Mouse (Mus musculus): ENCODE measurements around the gene Csnk1e. TPM values are rescaled to one million over a fixed set of nuclear protein-coding genes. Genes with fewer than 3 reads are reported as not detected.
A peak's percentile ranks its signal among the peaks of the same experiment; 100 is the strongest.

The Csnk1e gene
- polyA plus RNA-seq, 1 experiment: 62.7 TPM

DNA sequence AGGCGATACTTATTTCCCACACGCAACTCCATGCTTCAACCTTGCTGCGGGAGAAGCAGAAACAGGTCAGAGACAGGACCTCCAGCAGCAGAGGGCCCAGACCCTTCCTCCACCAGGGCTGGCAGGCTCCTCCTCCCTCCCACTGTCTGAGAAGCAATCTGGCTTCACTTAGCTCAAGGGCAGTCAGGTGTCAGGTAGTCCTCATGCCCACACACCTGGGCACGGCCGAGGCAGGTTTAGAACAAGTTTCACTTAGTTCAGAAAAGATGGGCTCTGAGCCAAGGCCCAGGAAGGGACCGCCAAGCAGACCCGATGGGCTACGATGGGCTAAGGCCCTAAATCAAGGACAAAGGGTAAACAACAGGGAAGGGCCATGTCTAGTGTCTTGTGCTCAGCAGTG is 16.6 kb downstream of the Csnk1e start:
- Histone ChIP-seq H3K4me3 (ENCODE audit: insufficient read depth, low read length) (no peak overlapping the region), H3K27ac (ENCODE audit: insufficient read depth, low read length) (no peak overlapping the region)
- TF ChIP-seq POLR2A (IDR thresholded peaks at IDR 0.05; ENCODE audit: low read depth, low read length): no peak
- no peak for TF ChIP-seq CTCF (IDR thresholded peaks at IDR 0.05; ENCODE audit: borderline replicate concordance, insufficient read depth, low read length)

DNA sequence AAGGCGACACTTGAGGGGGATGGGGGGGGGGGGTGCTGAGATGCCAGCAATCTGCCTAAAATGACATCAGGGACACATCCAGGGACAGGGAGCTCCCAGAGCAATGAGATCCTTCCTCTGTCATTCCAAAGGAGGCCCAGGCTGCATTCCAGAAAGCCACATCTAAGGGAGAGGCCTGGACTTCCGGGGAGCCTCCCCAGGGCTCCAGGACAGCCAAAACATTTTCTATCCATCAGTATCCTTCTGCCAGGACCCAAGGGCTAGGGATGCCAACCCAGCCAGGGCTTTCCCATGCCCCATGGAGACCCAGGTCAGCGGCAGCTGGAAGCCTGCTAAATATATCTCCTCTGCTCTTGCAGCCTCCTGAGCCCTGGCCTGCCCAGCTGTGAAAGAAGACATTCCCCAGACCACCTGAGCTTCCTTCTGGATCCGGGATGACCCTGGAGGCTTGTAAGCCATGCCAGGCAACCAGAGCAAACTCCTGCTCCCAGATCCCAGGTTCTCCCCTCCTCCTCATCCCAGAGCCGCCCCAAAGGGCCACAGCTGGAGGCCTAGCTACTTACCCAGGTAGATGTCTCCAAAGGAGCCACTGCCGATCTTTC is 17.1 kb downstream of the Csnk1e start:
- no peak overlapping the region for H3K4me3 ChIP-seq (ENCODE audit: insufficient read depth, low read length)
- H3K4me1 ChIP-seq (ENCODE audit: control insufficient read depth, insufficient read depth, low read length): peaks cover 24% of the 10 kb centered on the region
- no peak overlapping the region for H3K27ac ChIP-seq (ENCODE audit: insufficient read depth, low read length)
- TF ChIP-seq POLR2A (IDR thresholded peaks at IDR 0.05; ENCODE audit: low read depth, low read length): no peak
- TF ChIP-seq CTCF (IDR thresholded peaks at IDR 0.05; ENCODE audit: borderline replicate concordance, insufficient read depth, low read length): no peak

More for the DNA sequence above, 16.6 kb downstream of the Csnk1e start:
- peaks cover 24% of the 10 kb centered on the region for H3K4me1 ChIP-seq (ENCODE audit: control insufficient read depth, insufficient read depth, low read length)

- H3K4me3 ChIP-seq (ENCODE audit: insufficient read depth, low read length): no peak overlapping the region
- H3K27ac ChIP-seq (ENCODE audit: insufficient read depth, low read length): no peak overlapping the region
- H3K4me1 ChIP-seq (ENCODE audit: control insufficient read depth, insufficient read depth, low read length): peaks cover 24% of the 10 kb centered on the region
- TF ChIP-seq CTCF (IDR thresholded peaks at IDR 0.05; ENCODE audit: borderline replicate concordance, insufficient read depth, low read length) (no peak), POLR2A (IDR thresholded peaks at IDR 0.05; ENCODE audit: low read depth, low read length) (no peak)
Measured at GRCm38 (mm10) chr15:79437541-79438208, 17.7 kb downstream of the Csnk1e start.

DNA sequence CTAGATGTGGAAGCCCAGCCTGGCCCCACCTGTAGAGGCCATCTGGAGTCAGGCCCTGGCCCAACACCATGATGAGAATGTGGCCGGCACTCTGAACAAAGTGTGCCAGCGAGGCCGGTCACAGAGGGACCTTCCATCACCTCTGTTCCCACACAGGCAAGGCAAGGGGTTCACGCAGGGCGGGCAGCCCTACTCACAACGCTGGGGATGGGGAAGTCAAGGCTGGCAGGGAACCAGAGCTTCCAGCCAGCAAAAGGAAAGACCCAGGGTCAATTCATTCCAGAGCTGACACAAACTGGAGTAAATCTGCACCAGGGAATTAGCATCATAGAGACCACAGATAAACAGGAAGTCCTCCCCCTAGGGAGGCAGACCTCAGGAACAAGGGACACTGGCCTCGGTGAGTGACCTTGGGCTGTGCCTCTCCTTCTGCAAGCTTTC is 18.9 kb downstream of the Csnk1e start:
- Histone ChIP-seq H3K27ac (ENCODE audit: insufficient read depth, low read length) (no peak overlapping the region), H3K4me3 (ENCODE audit: insufficient read depth, low read length) (no peak overlapping the region), H3K4me1 (ENCODE audit: control insufficient read depth, insufficient read depth, low read length) (peaks cover 22% of the 10 kb centered on the region)
- no peak for TF ChIP-seq POLR2A (IDR thresholded peaks at IDR 0.05; ENCODE audit: low read depth, low read length)

DNA sequence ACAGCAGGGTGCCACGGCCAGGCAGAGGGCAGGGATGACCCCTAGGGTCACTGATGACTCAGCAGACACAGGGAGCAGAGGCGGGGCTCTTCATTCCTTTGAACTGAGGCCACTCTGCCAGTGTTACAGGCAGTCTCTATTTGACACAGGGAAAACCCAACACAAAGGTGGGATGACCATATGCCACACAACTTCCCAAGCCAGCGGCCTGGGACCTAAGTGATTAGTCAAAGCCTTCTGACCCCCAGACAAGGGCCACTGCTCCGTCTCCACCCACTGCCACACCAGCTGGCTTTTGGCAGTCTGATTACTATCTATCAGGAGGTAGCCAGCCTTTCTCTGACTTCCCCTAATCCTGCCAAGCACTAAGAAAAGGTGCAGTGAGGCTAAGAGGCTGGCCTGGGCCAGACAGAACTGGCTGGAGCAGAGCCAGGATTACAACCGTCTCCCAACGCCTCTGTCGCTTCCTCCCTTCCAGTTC is 20.1 kb downstream of the Csnk1e start:
- H3K27ac ChIP-seq (ENCODE audit: insufficient read depth, low read length): peak overlapping the region; percentile 7; the same call in 1 of the 2 replicates
- H3K4me1 ChIP-seq (ENCODE audit: control insufficient read depth, insufficient read depth, low read length): peaks cover 19% of the 10 kb centered on the region
- no peak for TF ChIP-seq POLR2A (IDR thresholded peaks at IDR 0.05; ENCODE audit: low read depth, low read length)
- no peak for TF ChIP-seq CTCF (IDR thresholded peaks at IDR 0.05; ENCODE audit: borderline replicate concordance, insufficient read depth, low read length)
- no peak overlapping the region for H3K4me3 ChIP-seq (ENCODE audit: insufficient read depth, low read length)

GRCm38 (mm10) chr15:79432892-79433291 is 22.5 kb downstream of the Csnk1e start:
- Histone ChIP-seq H3K4me1 (ENCODE audit: control insufficient read depth, insufficient read depth, low read length) (peaks cover 13% of the 10 kb centered on the region), H3K27ac (ENCODE audit: insufficient read depth, low read length) (peak overlapping the region; percentile 22; the same call in 1 of the 2 replicates), H3K4me3 (ENCODE audit: insufficient read depth, low read length) (no peak overlapping the region)
- no peak for TF ChIP-seq CTCF (IDR thresholded peaks at IDR 0.05; ENCODE audit: borderline replicate concordance, insufficient read depth, low read length)
- TF ChIP-seq POLR2A (IDR thresholded peaks at IDR 0.05; ENCODE audit: low read depth, low read length): no peak

DNA sequence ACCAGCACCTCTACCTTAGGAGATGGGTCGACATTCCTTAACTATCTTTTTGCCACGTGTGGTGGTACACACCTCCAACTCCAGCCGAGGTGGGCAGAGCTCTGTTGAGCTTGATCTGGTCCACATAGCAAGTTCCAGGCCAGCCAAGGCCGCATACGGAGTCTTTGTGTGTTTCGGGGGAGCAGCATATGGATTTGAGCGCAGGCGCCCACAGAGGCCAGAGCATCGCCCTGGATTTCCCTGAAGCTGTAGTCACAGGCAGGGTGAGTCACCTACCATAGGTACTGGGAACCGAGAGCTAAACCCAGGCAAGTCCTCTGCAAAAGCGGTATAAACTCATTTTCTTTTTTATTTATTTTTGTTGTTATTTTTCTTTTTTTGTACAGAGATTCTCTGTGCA is 23.0 kb downstream of the Csnk1e start:
- H3K4me3 ChIP-seq (ENCODE audit: insufficient read depth, low read length): no peak overlapping the region
- H3K4me1 ChIP-seq (ENCODE audit: control insufficient read depth, insufficient read depth, low read length): peaks cover 13% of the 10 kb centered on the region
- TF ChIP-seq POLR2A (IDR thresholded peaks at IDR 0.05; ENCODE audit: low read depth, low read length) (no peak), CTCF (IDR thresholded peaks at IDR 0.05; ENCODE audit: borderline replicate concordance, insufficient read depth, low read length) (no peak)
- H3K27ac ChIP-seq (ENCODE audit: insufficient read depth, low read length): no peak overlapping the region

GRCm38 (mm10) chr15:79431925-79432324 is 23.4 kb downstream of the Csnk1e start:
- Histone ChIP-seq H3K27ac (ENCODE audit: insufficient read depth, low read length) (no peak overlapping the region), H3K4me1 (ENCODE audit: control insufficient read depth, insufficient read depth, low read length) (peaks cover 12% of the 10 kb centered on the region), H3K4me3 (ENCODE audit: insufficient read depth, low read length) (no peak overlapping the region)
- TF ChIP-seq POLR2A (IDR thresholded peaks at IDR 0.05; ENCODE audit: low read depth, low read length) (no peak), CTCF (IDR thresholded peaks at IDR 0.05; ENCODE audit: borderline replicate concordance, insufficient read depth, low read length) (no peak)

DNA sequence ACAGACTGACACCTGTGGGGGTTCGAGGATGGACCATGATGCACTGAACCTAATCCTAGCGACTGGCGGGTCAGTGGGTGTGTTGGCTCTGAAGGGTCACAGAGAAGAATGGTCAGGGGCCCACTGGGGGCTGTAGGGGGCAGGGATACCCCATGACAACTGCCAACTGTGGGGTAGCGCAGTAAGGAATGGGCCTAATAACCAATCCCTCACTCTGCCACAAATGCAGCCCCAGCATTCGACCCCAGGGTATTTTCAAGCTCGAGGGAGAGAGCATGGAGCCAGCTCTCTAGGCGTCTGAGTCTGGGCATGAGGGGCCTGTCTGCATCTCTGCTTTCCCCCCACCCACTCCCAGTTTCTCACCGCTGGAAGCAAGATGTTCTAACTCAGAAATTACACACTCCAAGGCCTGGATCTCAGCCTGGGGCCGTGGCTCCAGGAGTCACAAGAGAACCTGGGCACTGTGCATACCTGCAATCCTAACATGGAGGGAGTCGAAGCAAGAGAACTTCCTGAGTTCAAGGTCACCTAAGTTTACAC is 24.8 kb downstream of the Csnk1e start:
- Histone ChIP-seq H3K4me1 (ENCODE audit: control insufficient read depth, insufficient read depth, low read length) (peaks cover 4% of the 10 kb centered on the region; the same call in 1 of the 2 replicates), H3K27ac (ENCODE audit: insufficient read depth, low read length) (no peak overlapping the region), H3K4me3 (ENCODE audit: insufficient read depth, low read length) (no peak overlapping the region)
- TF ChIP-seq CTCF (IDR thresholded peaks at IDR 0.05; ENCODE audit: borderline replicate concordance, insufficient read depth, low read length) (no peak), POLR2A (IDR thresholded peaks at IDR 0.05; ENCODE audit: low read depth, low read length) (no peak)

GRCm38 (mm10) chr15:79429994-79430393 is 25.4 kb downstream of the Csnk1e start:
- Histone ChIP-seq H3K27ac (ENCODE audit: insufficient read depth, low read length) (no peak overlapping the region), H3K4me1 (ENCODE audit: control insufficient read depth, insufficient read depth, low read length) (no peaks in the 10 kb centered on the region), H3K4me3 (ENCODE audit: insufficient read depth, low read length) (no peak overlapping the region)
- TF ChIP-seq POLR2A (IDR thresholded peaks at IDR 0.05; ENCODE audit: low read depth, low read length): no peak
- TF ChIP-seq CTCF (IDR thresholded peaks at IDR 0.05; ENCODE audit: borderline replicate concordance, insufficient read depth, low read length): no peak

Measured in embryonic fibroblast, embryonic 13.5 days (primary cell).